Mouse (Mus musculus) granulocyte monocyte progenitor cell, adult 5-6 weeks (primary cell): ENCODE results near the gene Tfip11. TPM values are rescaled to one million over a fixed set of nuclear protein-coding genes. Genes with fewer than 3 reads are reported as not detected.
A peak's percentile ranks its signal among the peaks of the same experiment; 100 is the strongest.
"Not testable (repeated sequence)": the region's sequence is repeated elsewhere in the genome, so short reads cannot be mapped to it uniquely, and the experiment has no call there.

ENCODE experiments used
- ATAC-seq: replicated peaks from 2 replicates; pipeline ENCODE4 v1.8.0; 2016; ENCODE audit warnings: mild to moderate bottlenecking, moderate TSS enrichment, inconsistent platforms; ENCODE audit not compliant: poor library complexity, severe bottlenecking
- total RNA-seq, 2 experiments: library from RNA; stranded (forward) in 1 of 2; stranded (reverse) in 1 of 2; fragments of 200-712, 200-1000 nt in 1 of 2; fragments of >200 nt in 1 of 2; fragmentation: Nextera tagmentation in 1 of 2; gene quantifications; 2 replicates each; pipeline ENCODE4 v1.2.3; 2014 to 2017

Gene Tfip11
- total RNA-seq, 2 experiments from 2014 or later = 16.6 to 20.1 TPM

DNA sequence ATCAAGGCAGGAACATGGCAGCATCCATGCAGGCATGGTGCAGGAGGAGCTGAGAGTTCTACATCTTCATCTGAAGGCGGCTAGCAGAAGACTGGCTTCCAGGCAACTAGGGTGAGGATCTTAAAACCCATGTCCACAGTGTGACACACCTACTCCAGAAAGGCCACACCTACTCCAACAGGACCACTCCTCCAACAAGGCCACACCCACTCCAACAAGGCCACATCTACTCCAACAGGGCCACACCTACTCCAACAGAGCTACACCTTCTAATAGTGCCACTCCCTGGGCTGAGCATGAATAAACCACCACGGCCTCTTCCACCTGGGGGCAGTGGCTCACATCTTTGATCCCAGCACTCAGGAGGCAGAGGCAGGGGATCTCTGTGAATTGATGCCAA lies 6.8 kb upstream of the Tfip11 start:
- ATAC-seq = not testable (repeated sequence)

DNA sequence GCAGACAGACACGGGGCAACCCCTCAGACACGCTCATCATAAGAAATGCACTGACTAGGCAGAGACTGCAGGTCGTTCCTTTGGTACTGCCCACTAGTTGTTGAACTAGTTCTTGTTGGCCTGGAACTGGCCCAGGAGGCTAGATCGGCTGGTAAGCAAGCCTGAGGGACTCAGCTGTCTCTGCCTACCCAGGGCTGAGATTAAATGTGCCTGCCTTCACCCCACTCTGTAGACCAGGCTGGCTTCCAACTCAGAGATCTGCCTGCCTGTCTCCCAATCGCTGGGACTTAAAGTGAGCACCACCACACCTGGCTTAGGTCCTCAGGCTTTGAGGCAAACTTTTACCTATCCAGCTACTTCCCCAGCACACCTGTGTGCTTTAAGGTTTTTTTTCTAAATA lies 5.8 kb upstream of the Tfip11 start:
- ATAC-seq = no peak

DNA sequence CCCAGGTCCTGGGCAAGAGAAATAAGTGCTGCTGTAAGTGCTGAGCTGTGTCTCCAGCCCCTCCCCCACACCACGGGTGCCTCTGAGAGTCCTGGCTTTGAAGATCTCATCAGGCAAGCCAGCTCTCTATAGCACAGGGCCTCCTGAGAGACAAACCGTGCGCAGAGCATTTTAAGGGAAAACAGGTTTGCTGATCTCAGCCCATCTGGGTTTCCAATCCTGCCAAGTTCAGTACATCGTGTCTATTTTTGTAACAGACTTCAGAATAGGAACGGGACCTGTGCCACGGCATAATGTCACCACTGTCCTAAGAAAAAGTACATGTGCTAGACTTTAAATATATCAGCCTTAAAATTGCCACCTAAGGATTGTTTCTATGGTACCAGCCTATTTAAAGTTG lies 5.2 kb upstream of the Tfip11 start:
- ATAC-seq = no peak

GRCm38 (mm10) chr5:112321376-112321775 lies 4.8 kb upstream of the Tfip11 start:
- no peak for ATAC-seq

DNA sequence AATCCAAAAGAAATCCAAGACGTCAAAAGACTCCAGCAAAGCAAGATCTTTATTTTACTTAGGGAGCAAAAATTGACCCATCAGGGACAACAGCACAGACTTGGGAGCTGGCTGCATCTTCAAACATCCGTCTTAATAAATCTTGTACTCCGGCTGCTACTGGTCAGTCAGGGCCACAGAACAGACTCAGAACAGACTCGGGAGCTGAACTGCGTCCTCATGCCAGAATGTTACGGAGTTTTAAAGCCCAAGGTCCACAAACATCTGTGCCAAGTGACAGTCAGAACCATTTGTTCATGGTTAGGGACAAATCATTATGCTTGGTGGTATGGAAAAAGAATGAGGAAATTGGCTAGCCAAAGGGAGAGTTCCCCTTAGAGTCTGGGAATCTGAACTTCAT lies 2.9 kb upstream of the Tfip11 start:
- no peak for ATAC-seq

- ATAC-seq = peak; percentile 75
Observed at GRCm38 (mm10) chr5:112324637-112325545, 1.3 kb upstream of the Tfip11 start.

- ATAC-seq = peak; percentile 6; the same call in 1 of the 2 replicates
Observed at GRCm38 (mm10) chr5:112326446-112327009, 370 bp downstream of the Tfip11 start.

GRCm38 (mm10) chr5:112327854-112328253 lies 1.7 kb downstream of the Tfip11 start:
- ATAC-seq = no peak

GRCm38 (mm10) chr5:112329805-112330564 lies 3.8 kb downstream of the Tfip11 start:
- no peak for ATAC-seq

DNA sequence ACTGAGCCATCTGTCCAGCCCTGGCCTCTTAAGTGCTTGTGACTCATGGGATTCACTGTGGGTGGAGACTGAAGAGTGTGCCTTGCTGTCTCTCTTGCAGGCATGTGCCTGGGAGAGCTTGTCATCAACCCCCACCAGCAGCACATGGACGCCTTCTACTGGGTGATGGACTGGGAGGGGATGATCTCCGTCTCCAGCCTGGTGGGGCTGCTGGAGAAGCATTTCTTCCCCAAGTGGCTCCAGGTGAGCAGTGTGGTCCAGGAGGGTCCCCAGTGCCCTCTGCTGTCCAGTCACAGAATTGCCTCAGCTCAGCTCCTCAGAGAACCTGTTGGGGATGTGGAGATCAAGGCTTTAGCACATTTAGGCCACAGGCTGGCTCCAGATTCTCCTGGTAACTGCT lies 9.3 kb downstream of the Tfip11 start:
- ATAC-seq = peak; percentile 74

- no peak for ATAC-seq
Observed at GRCm38 (mm10) chr5:112337004-112337403, 10.8 kb downstream of the Tfip11 start.

GRCm38 (mm10) chr5:112339215-112339614 lies 13.1 kb downstream of the Tfip11 start:
- ATAC-seq = no peak

- ATAC-seq = peak; percentile 79
Observed at GRCm38 (mm10) chr5:112342463-112343204, 16.5 kb downstream of the Tfip11 start, which contains the start of the genes Srrd and Hps4. Srrd (minus strand) TSS chr5:112343040. Hps4 (plus strand) TSS chr5:112343083.

- peak; percentile 58 for ATAC-seq
Observed at GRCm38 (mm10) chr5:112343205-112343595, 17.0 kb downstream of the Tfip11 start.

GRCm38 (mm10) chr5:112344092-112344960 lies 18.2 kb downstream of the Tfip11 start:
- ATAC-seq = peak; percentile 52

- no peak for ATAC-seq
Observed at GRCm38 (mm10) chr5:112346211-112346965, 20.2 kb downstream of the Tfip11 start.

DNA sequence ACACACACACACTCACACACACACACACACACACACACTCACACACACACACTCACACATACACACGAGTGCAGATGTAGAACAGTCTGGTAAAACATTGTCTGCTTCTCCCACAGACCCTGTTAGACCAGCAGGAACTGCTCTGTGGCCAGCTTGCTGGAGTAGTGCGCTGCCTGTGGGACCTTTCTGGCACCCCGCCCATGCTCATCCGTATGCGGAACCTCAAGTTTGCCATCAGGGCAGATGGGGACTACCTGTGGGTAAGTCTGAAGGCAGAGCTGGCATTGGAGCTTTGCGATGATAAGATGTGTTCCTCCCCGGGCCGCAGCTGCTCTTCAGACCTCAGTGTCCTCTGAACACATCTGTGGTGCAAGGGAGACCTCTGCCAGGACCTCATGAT lies 23.0 kb downstream of the Tfip11 start:
- no peak for ATAC-seq

GRCm38 (mm10) chr5:112355493-112355892 lies 29.3 kb downstream of the Tfip11 start:
- peak; percentile 58 for ATAC-seq
